Mouse (Mus musculus) heart, adult 8-10 months (tissue): Measurements from ENCODE around the gene Rubcnl. TPM values are rescaled to one million over a fixed set of nuclear protein-coding genes. Genes with fewer than 3 reads are reported as not detected.

Experiments used
- DNase-seq: peaks from one replicate; pipeline ENCODE4 v3.0.0; 2022; ENCODE audit warnings: low spot score
- total RNA-seq, 4 experiments: library from RNA; stranded (reverse); gene quantifications; 2 replicates each; pipeline ENCODE4 v1.2.4; 2022

Gene Rubcnl
- 1 to 10 TPM in 2 of 4 experiments, under 1 TPM in 2; 0.69 to 1.3 (median 0.99) TPM for total RNA-seq

- DNase-seq = peak; percentile 64
These were observed at the start of gene Rubcnl for GRCm38 (mm10) chr14:75015856-75016714. Gene Rubcnl (plus strand): TSS chr14:75016027.

- DNase-seq = no peak
These were observed 43.6 kb upstream of the Rubcnl start for GRCm38 (mm10) chr14:74972216-74972615.

DNA sequence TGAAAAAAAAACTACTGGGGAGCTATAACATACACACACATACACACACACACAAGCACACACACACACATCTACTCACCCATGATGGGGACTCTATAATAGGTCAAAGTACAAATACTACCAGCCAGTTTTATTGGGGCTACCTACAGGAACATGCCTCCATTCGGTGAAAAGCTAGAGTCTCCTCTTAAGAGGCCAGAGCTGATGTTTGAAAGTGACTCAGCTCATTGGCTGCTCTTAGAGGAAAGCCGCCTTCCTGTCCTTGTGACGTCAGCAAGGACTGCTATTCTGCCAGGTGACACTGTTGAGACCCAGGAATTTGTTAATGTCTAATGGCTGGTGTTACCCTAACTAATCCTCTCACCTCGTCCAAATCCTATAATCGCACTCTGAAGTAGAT is 43.1 kb upstream of the Rubcnl start:
- DNase-seq = no peak

- DNase-seq = peak; percentile 48
These were observed 41.6 kb upstream of the Rubcnl start for GRCm38 (mm10) chr14:74974136-74974651.

GRCm38 (mm10) chr14:74976972-74977371 is 38.9 kb upstream of the Rubcnl start:
- DNase-seq = peak; percentile 33

GRCm38 (mm10) chr14:74981016-74981415 is 34.8 kb upstream of the Rubcnl start:
- no peak for DNase-seq

GRCm38 (mm10) chr14:74983079-74983478 is 32.7 kb upstream of the Rubcnl start:
- DNase-seq = no peak

DNA sequence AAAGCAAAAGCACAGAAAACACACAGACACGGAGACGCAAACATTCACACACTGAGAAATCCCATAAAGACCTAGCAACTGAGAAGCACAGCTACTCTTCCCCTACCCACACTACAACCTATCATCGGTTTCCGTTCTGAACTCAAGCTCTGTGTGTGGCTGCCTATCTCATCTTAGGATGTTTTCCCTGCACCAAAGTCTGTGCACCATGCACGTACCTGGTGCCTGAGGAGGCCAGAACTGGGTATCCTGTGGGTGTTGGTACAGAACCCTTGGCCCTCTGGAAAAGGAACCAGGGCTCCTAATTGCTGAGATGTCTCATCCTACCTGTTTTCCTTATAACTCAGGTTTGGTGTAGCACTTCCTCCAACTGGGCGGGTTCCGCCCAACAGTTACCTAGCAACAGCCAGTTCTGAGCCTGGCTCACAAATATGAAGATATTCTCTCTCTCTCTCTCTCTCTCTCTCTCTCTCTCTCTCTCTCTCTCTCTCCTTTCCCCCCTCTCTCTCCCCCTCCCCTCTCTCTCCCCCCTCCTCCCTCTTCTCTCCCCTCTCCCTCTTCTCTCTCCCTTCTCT is 30.9 kb upstream of the Rubcnl start:
- DNase-seq = no peak

DNA sequence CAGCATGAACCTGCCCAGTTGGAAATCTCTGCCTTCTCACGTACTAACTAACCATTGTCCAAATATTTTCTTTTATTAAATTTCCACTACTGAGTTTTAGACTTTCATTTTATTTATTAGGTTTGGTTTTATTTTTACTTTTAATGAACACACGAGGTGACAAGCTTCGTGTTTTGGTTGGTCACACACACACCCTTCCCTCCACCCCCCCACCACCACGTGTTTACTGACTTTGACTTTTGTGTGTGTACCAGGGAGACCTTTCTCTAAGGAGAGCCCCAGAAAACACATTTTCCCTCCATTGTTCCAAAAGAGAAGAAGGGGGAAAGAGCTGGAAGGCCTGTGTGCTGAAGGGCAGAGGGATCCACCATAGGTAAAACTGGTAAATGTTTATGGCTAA is 30.2 kb upstream of the Rubcnl start:
- DNase-seq = no peak

DNA sequence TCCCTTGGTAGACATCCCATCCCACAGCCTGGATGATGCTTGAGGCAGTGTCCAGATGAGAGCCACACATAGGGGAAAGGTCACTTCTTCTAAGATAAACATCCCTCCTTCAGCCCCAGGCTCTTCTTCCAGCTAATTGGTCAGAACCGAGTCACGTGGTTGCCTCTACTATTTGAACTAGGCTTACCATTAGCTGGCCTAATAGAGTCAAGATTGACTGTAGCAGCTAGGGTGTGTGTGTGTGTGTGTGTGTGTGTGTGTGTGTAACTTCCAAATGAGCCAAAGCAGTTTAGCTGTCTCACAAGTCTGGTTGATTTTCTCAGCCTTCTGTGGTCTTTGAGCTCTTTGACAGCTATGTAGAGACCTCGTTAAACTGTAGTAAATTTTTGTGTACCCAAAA is 29.3 kb upstream of the Rubcnl start:
- DNase-seq = no peak

DNA sequence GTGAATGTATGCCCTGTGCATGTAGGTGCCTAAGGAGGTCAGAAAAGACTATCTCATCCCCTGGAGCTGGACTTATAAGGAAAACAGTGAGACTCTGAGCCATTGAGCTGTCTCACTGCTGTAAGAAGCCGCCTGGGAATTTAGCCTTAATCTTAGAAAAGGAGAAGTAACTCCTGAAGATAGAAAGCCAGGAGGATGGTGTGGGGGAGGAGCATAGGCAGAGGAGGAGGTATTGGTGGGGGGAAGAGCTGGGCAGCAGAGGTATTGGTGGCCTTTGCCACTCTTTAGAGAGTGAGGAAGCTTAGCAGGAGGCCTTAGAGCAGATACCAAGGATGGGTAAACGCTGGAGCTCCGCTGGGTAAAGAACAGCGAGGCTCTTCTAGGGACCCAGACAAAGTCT is 26.5 kb upstream of the Rubcnl start:
- no peak for DNase-seq

DNA sequence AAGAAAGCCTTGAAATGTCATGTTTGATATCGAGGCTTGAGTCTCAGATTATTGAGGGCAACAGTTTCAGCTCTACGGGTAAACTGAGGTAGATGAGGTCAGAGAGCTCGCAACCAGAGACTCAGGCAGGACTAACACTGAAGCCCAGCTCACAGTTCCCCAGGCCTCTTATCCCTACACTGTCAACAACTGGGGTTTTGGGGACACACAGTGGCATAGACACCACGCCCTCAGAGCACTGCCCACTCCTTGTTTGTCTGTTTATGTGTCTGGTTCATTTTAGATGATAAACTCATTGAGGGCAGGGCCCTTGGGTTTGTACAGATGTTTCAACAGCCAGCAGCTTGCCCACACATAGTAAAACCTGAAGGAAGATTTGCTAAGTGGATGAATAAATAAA is 25.9 kb upstream of the Rubcnl start:
- DNase-seq = no peak

GRCm38 (mm10) chr14:74990504-74990903 is 25.3 kb upstream of the Rubcnl start:
- DNase-seq = peak; percentile 74

GRCm38 (mm10) chr14:74996556-74996955 is 19.3 kb upstream of the Rubcnl start:
- no peak for DNase-seq

- no peak for DNase-seq
These were observed 18.8 kb upstream of the Rubcnl start for GRCm38 (mm10) chr14:74997041-74997440.

DNA sequence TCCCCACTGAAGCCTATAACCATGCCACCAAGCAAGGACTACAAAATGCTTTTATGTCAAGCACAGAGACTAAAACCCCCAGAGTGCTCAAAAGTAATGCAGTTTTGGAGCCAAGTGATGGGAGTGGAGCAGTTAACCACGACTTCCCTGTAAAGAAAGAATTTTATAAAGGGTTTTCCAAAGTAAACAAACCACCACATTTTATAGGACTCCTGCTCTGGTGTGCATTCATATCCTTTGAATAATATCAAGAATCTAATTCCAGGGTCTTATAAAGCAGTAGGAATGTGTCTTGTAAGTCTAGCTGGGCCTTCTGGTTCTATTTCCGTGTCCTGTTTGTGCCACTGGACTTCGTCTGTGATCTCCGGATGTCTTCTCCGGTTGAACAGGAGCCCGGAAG is 14.5 kb upstream of the Rubcnl start:
- no peak for DNase-seq

DNA sequence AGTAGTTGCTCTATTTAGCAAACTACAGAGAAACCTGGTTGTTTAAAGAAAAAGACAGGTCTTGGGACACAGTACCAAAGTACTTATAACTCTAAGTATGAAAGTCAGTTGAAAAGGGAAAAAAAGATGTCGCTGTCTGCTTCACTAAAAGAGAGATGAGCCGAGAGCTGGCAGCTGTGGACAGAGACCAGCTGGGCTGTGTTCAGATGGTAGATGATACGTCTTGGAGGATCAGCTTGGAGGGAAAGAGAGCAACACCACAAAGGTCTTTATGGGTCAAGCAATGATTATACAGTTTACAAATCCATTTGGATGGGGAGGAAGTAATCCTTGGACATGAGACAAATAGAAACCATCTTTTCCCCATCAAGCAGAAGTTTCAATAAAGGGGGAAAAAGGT is 12.5 kb upstream of the Rubcnl start:
- DNase-seq = no peak

DNA sequence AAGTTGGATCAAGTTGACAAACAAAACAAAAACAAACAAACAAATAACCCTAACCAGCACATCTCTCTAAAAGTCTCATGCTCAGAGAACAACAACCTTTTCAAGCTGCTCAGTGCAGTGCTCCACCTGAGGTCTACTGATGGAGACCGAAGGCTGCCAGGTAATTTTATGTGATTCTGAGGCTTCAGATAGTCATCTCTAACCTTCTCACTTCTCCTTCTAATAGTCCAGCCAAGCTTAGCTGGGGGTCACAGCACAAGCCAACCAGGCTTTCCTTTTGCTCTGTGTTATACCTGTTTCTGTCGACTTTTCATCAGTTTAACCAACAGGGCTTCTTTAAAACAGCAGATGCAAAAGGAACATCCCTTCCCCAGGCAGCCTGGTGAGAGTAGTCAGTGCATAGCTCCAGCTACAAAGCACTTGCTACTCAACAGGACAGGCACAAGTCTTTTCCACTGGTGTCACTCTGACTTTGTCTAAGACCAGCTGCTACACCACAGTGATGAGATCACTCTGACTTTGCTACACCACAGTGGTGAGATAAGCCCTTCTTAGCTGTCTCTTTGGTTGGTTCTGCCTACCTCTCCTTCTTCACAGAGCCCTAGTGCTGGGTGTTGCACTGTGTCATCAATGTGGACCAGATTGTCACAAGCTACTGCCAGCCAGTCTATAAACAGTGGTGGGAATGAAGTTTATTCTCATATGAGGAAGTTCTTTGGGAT is 10.2 kb upstream of the Rubcnl start:
- no peak for DNase-seq

DNA sequence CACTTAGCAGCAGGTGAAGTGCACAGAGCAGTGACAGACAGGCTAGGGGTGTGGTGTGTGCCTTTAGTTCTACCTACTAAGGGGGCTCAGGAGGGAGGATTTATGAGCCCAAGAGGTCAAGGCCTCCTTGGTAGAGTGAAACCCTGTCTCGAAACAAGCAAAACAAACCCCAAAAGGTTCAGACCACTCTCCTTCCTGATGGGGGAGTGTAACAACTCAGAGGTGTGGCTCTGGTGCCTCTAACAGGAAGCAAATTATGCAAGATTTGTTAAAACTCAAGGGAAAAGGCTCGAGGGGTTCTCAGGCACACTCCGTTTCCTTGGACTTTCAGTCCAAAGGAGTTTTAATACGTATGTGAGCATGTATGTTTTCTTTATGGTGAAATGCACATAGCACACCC is 5.5 kb upstream of the Rubcnl start:
- DNase-seq = no peak

- no peak for DNase-seq
These were observed 4.7 kb upstream of the Rubcnl start for GRCm38 (mm10) chr14:75010986-75011655.

GRCm38 (mm10) chr14:75016715-75017020 is 841 bp downstream of the Rubcnl start:
- DNase-seq = no peak

- DNase-seq = no peak
These were observed 1.4 kb downstream of the Rubcnl start for GRCm38 (mm10) chr14:75017277-75017676.
